Mouse (Mus musculus) lung, postnatal 14 days (tissue): ENCODE measurements around the gene Pigp.
"Not testable (repeated sequence)": the region's sequence is repeated elsewhere in the genome, so short reads cannot be mapped to it uniquely, and the experiment has no call there.

Experiments used
- DNase-seq: peaks from one replicate; pipeline ENCODE4 v3.0.0; 2021

Pigp gene

DNA sequence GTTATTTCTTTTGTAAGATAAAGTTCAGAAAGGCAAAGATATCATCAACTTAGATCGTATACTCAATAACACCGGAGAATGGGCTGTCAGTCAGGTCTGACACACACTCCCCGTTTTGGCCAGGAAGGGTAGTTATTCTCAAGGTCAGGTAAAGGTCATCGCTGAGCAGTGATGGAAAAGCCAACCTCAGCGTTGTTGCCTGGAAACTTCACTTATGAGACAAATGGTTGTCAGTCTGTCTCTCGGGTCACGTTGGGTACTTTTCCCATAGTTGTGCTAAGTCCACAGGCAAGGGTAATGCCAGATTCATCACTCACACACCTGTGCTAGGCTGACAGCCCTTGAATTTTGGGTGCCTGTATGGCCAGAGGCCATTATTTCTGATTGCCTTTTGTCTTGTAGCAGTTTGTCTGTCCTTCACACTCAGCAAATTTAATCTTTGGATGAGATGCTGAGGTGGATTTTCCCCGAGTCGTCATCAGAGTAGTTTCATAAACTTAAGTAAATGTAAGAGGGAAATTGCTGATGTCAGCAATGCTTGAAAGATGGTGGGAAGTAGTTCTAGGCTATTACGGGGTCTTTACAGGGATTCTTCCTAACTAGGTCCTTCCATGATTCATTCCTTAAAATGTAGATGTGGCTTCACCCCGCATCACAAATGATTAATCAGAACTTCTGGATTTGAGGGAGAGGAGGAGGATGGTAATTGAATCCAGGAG, 14.7 kb downstream of the Pigp start:
- no peak for DNase-seq

DNA sequence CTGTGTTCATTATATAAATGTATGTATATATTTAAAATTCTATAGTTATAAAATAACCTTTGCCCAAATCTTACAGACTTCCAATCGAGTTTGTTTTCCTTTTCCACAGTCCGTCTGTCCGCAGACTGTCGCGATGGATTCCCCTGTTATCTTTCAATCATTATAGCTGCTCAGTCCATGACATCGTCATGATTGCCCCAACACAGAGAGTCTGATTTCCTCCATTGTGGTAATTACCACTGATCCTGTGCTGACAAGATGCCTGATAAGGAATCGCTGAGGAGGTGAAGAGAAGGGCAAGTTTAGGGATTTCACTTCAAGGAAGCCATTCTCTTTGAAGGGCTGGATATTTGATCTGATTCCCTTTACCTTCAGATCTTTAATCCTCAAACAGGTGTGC, 15.6 kb downstream of the Pigp start:
- DNase-seq, result no peak

DNA sequence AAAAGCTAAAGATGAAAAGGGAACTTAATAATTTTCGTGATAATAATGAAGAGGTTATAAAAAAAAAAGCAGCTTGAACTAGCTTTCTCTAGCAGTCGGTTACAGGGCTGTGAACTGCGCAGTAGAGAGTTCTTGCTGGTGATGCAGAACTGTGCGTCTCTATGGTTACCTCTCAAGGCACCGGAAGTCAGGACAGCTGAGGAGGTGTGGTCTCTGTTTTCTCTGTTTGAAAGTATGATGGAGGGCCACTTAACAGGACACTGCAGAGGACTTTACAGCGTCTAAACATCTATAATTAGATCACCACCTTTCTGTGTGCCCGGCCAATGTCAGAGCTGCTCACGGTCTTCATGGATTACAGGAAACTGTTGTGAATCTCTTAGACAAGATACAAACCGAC, 17.2 kb downstream of the Pigp start:
- DNase-seq, result no peak

DNA sequence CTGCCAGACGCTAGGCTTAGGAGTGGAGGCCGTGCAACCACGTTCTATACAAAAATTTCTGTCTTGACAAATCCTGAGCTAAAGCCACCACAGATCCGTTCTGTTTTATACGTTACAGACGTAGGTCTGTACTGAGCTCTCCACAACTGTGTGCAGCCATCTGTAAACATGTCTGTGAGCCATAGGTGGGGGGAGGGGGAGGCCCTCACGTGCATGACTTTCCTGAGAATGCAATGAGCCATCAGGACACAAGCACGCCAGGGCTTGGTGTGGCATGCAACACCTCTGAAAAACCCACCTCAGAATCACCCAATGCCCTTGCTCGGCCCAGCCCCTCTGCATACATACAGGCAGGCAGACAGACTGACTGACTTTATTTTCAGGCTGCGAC, 21.4 kb downstream of the Pigp start:
- no peak for DNase-seq

DNA sequence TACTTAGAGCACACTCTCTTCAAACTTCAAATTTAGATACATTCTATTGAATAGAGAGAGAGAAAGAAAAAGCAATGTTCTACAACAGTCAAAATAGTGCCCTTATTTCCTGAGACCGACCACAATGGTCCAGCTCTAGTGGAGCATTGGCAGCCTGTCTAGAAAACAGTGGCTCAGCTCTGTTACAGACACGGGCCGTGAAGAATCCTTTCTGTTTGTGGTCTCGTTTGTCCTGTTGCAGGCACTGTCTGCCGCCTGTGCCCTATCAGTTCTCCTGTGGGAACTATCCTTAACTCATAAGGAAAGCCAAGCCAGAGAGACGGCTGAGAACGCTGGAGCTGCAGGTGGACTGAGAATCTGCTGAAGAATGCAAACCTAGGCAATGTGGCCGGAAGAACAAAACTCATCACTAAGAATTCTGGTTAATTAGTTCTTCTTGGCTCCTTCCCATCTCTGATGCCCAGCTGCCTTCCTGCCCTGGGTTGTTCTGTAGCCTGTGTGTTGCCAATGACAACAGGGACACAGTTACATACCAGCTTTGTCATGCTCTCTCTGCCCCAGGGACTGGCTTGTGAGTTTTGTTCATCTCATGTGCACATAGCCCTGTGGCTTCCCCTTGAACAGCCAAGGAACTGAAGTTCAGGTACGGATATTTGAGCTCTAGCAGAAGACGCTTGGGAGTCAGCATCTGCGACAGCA, 21.9 kb downstream of the Pigp start:
- DNase-seq, result no peak

DNA sequence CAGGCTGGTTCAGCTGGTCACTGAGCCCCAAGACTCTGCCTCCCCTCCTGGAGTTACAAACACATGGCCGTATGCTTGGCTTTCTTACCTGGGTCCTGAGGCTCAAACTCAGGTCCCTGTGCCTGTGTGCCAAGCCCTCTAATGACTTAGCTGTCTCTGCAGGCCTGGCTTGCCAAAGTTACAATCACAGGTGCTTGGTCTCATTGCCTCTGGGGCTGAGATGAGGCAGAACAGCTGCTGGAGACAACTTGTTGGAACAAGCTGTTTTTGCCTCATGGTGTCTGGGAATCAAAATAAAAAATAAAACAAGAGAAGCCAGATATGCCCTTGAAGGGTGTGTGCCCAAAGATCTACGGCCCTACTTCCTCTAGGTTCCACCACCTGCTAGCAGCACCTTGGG, 22.9 kb downstream of the Pigp start:
- DNase-seq, result no peak

DNA sequence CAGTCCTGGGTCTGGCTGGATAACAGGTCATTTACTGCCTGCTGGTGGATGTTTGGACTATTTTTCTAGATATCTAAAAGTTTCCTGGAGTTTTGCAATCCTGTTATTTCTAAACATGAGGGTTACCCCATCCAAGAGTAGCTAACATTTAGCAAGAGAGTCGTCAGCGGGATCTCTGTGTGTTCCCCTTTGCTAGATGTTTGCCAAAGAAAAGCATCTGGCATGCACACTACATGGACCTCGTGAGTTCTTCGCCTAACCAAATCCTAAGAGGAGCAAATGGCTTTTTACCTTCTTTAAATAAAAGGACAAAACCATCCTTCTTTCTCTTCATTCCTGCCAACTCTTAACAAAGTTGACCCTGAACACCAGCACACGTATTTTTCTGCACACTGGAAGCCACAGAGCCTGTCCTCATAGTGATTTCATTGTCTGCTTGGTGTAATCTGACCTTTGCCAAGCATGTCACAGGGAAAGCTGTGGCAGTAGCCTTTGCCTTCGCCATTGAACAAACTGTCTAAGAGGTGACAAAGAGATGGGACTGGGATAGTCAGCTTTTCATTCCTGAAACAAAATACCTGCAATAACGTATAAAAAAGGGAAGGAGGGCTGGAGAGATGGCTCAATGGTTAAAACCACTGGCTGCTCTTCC, 24.4 kb downstream of the Pigp start:
- DNase-seq, result no peak

DNA sequence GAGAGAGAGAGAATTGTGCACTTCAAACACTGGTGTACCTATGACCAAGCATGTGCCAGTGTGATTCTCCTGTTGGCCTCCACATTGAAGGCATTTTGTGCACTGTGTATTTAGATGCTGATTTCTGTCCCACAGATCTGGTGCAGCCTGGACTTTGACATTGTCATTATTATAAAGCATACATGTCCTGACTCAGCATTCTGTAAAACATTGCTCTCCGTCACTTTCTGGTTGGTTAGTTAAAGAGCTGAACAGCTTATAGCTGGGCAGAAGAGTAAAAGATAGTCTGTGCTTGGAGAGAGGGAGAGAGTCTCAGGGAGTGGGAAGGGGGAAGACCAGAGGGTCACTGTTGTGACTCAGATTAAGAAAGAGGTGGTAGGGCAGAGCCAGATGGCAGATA, 25.9 kb downstream of the Pigp start:
- DNase-seq, result no peak

DNA sequence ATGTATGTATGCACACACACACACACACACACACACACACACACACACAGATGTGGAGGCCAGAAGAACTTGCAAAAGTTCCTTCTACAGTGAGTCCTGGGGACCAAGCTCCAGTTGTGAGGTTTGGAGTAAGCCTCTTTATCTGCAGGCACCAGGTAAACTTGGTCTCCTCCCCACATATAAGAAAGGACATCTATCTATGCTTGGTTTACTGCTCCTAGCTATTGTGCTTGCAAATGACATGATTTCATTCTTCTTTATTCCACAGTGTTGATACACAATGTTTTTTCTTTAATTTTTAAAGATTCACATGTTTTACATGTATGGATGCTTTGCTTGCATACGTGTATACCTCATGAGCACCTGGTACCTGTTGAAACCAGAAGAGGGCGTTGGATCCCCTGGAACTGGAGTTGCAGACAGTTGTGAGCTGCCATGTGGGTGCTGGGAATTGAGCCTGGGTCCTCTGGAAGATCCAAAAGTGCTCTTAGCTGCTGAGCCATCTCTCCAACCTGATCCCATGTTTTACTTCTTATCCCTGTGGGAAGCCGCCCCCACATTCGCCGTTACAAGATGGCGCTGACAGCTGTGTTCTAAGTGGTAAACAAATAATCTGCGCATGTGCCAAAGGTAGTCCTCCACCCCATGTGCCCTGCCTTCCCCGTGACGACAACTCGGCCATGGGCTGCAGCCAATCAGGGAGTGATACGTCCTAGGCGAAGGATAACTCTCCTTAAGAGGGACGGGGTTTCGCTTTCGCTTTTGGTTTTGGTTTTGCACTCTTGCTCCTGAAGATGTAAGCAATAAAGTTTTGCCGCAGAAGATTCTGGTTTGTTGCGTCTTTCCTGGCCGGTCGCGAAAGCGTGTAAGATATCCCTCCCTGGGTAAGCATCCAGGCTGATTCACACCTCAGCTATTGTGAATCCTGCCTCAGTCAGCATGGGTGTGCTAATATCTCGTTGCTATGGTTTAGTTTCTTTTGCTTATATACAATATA, 32.2 kb downstream of the Pigp start:
- DNase-seq, result not testable (repeated sequence)

DNA sequence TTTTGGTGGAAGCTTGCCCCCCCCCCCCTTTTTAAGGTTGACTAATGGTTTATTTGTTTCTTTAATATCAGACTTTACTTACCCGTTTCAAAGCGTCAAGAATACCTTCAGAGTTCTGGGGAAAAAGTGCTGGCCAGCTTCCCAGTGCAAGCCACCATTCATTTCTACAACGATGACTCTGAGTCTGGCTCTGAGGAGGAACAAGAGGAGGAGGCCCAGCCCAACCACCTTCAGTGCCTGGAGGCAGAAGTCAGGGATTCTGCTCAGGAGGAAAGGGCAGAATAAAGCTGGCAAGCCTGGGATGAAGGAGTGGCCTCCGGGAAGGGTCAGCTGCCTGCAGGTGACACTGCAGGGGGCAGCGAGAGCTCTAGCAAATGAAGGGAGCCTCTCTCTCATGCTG, 36.0 kb downstream of the Pigp start:
- DNase-seq, result no peak

DNA sequence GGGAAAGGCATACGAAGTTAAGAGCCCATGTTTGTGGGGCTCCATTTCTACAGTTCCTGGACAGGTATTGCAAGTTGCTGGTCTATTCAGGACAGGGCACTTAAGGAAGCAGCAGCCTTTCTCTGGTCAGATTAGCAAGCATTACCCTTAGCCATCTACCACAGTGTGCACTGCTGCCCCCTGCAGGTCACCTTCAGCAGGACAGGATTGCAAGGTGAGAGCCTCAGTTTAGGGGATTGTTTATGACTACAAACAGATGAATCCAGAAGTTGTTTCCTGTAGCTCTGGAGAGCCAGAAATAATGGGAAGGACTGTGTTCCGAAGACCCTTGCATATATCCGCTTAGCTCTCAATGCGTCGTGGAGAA, 39.8 kb downstream of the Pigp start:
- peak; percentile 85 for DNase-seq

DNA sequence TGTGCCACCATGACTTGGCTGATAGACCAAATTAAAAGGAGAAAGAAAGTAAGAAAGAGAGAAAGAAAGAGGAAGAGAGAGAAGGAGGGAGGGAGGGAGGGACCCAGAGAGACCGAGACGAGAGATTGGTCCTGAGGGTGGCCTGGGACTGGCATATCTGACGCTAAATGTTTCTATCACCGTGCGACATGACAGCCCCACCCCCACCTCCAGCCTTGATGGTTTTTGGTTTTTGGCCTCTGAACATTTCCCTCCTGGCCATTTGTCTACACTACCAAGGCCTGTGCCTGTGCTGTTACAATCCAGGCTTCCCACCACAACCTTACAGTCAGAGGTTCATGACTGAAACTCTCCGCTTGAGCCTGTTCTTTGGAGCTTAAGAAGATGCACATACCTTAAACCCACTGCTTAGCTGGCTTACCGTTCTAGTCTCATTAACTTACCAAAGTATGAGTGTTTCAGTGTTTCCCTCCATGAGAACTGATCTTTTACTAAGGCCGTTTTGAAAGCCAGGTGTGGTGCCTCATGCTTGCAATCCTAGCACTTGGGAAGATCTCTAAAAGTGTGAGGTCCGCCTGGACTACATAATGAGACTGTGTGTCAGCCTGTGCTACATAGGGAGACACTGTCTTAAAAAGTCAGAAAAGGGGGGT, 40.3 kb downstream of the Pigp start:
- DNase-seq, result no peak

DNA sequence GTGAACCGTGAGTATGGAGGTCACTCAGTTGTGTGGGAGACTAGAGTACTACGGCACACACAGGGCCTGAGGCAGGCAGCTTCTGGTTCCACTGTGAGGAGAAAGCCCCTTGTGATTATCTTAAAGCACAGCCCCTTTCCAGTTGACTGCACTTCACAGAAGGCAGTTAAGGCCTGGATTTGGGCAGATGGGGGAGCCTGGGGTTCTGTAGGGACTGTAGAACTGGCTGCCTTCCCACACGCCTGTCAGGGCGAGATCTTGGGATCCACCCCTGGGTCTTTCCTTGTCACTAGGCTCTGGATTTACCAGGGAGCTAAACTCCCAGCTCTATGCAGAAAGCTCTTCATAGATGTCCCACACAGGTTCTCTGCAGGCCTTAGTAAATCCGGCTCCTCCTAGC, 41.2 kb downstream of the Pigp start:
- DNase-seq, result no peak

DNA sequence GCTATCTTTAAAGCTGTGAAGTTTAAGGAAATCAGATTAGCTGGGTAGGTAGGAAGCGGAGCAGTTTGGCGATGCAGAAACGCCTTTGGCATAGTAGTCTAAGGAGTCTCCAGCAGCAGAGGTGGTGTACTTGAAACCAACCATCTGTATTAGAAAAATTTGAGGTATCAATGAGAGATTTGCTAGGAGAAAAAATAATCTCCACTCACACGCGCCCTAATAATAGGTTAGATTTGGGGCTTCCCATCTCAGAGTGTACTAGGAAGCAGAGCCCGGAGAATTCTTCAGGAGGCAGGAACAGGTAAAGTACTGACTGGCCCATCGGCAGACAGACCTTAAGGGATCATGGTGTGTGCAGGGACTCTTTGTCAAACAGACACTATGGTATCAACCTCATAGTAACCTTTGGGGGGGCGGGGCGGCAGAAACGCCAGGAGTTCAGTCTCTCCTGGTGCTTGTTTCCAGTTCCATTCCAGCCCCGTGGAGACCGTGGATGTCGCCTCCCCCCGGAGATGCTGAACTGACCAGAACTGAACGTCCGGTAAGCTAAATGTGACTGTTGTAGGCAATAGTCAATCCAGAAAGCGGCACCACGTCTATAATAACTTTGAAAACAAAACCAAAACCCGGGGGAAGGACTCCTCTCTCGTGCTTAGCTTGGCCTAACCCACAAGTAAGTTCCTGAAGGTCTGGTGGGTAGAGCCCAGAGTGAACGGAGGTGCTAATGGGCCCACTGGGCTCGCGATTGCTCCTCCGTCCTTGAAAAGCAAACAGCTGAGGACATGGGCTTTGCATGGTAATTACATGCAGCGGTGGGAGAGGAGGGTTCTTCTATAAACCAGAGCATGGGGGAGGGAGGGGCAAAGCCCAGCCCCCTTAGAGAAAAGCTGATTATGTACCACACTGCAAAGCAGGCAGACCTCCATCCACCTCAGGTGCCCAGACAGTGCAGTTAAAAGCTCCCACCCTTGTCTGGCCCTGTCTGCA, 42.5 kb downstream of the Pigp start:
- no peak for DNase-seq

DNA sequence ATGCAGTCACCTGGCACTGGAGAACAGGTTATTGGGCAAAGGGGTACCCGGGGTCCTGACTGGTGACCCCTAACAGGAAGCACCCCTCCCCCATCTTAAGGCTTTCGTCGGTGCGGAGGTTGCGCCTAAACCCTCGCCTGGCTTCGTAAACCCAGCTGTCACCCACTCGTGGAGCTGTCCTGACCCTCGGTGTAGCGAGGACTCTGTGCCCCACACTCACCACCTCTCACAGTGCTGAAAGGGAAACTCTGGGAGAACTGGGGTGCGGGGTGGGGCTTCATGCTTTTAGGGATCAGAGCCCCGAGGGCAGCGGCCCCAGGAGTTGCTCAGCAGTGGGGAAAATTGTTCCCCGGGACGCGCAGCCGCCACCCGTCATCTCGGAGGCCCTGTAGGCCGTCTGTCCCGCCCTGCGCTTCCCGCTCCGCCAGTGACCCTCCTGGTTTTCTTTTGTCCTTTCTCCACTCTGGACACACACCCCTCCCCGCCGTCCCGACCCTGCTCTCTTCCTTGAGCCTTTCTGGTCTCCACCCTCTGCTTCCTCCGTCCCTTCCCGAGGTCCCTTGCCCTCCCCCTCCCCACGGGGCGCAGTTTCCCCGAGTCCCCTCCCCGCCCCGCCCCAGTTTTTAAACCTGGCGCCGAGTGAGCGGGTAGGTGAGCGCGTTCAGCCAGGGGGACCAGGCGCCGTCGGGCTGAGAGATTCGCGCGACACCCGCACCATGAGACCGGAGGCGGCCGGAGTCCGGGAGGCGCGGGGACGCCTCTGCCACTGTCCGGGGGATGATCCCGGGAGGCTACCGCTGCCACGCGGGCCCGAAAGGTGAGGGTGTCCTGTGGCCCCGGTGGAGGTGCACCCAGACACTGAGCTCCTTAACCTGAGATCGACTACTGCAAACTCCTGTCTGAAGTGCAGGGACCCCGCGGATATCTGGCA, 43.6 kb downstream of the Pigp start, which contains the start of gene Ripply3:
Ripply3 (plus strand) TSS at position 640 of the 931 bp plus-strand sequence.
- peak; percentile 79 for DNase-seq

DNA sequence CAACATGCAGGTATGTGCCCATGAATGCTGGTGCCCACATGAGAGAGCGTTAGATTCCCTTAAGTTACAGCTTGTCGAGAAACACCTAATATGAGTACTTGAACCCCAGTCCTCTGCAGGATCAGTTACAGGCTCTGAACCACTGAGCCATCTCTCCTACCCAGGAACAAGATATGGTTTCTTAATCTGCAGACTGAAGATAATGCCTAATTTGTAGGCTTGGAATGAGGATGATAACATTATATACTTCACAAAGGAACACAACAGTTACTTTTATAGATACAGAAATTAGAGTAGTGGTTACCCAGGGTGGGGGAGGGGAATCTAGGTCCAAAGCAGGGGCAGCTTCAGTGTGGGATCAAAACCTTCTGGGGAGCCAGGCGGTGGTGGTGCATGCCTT, 45.6 kb downstream of the Pigp start:
- DNase-seq, result no peak

DNA sequence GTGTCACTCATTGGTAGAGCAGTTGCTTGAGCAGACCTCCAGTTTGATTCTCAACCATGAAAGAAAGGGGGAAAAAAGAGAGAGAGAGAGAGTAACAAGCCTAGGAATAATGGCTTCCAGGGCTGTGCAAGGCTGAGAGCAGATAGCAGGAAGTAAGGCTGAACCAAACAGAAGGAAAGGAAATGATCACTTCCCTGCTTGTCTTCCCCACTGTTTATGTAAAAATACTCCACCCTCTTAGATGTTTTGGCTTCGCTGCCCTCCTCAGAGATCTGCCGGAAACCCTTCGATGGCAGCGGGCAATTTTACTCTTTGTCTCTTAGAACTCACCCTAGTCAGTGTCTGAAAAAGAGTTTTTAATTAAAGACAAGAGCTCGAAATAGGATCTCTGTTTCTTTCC, 48.0 kb downstream of the Pigp start:
- peak; percentile 41 for DNase-seq

DNA sequence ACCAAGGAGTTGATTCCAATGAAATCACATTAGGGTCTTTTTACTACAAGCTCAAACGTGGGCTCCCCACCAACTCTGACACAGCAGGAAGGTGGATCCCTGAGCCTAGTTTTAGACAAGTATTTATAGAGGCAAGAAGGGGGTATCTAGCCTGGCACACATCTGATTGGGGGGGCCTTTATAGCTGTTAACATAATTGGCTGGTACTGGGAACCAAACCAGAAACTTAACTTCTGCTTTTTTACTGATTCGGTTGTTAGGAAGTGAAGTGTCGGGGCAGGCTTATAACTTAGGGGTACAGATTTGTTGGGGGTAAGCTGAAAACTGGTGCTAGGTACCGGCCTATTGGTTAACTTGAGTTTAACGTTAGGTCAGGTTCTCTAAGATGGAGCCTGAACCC, 51.4 kb downstream of the Pigp start:
- no peak for DNase-seq

DNA sequence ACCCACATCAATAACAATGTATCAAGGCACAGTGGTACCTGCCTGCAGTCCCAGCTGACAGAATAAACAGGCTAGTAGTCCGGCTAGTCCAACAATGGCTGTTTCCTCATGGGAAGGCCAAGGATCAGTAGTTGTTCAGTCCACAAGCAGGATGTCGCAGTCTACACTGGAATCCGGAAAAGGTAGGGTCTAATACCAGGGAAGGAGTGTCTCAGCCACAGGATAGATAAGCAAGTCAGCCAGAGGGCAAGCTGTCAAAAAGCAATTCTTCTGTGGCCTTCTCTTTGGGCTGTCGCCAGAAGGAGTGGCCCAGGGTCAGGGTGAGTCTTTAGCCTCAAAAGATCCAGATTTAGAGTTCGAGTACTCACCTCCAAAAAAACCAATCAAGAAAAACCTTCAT, 53.9 kb downstream of the Pigp start:
- DNase-seq, result peak; percentile 49

DNA sequence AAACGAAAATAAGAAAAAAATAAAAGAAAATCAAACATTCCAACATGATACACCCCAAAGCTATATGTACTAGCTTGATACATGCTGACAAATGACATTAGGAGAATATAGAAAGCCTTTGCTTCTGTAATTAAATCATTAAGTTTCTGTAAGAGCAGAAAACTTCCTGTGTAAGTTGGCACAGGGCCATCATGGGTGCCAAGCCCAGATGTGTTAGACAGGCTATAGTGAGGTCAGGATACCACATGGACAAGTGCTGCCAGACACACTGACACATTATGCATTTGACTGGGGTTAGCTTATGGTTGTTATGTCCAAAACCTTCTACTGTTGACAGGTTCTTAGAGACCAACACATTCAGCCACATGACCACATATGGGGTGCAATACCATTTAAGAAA, 56.4 kb downstream of the Pigp start:
- no peak for DNase-seq
